Mouse (Mus musculus) B cell, adult 67 days (primary cell): ENCODE data around the gene Ssu72. TPM values are rescaled to one million over a fixed set of nuclear protein-coding genes. Genes with fewer than 3 reads are reported as not detected.

Experiments
- total RNA-seq, 2 experiments: library from RNA; stranded (reverse); gene quantifications; 4 replicates each; pipeline ENCODE4 v1.2.4; 2023

The Ssu72 gene
- 10 to 100 TPM; 78.2 to 97.2 TPM for total RNA-seq

DNA sequence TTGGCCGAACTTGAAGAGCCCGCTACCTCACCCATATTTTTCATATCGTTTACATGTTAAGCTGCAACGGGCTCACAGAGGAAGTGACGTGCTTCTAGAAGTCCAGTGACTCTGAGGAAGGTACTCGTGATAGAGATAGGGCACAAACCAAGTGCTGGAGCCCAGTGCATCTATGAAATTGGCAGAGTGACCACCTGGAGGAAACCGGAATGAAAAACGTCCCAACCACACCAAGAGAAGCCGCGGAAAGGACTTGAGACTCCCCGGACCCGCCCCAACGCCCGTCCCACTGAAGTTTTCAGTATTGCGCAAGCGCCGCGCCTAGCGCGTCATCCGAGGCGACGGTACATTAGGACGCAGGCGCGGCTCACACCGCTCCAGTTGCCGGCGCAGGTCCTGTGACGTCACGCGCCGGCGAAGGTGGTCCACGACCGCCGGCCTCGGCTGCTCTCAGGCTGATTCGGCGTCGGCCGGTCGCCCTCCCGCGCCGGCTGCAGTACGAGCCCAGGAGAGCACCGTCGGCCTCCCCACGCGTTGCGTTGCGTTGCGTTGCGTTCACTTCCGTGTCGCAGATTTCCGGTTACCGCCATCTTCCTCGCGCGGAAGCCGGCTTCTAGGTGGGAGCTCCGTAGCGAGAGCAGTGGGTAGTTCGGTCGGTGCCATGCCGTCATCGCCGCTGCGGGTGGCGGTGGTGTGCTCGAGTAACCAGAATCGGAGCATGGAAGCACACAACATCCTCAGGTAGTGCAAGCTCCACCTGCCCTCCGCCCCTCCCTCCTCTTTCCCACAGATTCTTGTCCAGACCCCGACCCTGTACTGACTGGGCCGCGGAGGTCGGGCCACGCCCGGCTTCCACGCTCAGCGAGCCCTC, at the start of gene Ssu72:
TSS of gene Ssu72 (plus strand) at position 80 of the 871 bp plus-strand sequence.

GRCm38 (mm10) chr4:155668689-155669597, 35.7 kb upstream of the Ssu72 start, which contains the start of gene Mib2:
Mib2 (minus strand) TSS chr4:155669198.

DNA sequence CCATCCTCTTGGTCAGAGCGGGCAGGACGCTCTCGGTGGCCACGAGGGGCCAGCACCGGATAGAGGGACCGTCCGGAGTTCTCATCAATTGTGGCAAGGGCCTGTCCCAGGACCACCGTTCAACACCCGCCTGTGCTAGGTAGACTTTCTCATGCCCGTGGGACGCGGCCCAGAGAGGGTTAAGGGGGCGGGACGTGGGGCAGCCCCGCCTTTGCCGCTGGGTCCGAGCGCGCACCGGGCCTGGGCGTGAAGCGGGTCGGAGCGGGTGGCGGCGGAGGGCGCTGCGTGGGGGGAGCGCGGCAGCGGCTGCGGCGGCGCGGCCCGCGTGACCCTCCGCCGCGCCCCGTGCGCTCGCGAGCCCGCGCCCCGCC, 10.5 kb upstream of the Ssu72 start, which contains the start of gene Fndc10:
TSS of gene Fndc10 (plus strand) at position 232 of the 371 bp plus-strand sequence.

GRCm38 (mm10) chr4:155734350-155734941, 29.8 kb downstream of the Ssu72 start, which contains the start of gene Tmem240:
Tmem240 (plus strand) TSS chr4:155734800.

GRCm38 (mm10) chr4:155760613-155761355, 56.2 kb downstream of the Ssu72 start, which contains the start of gene Atad3a:
Atad3a (minus strand) TSS chr4:155761093.

GRCm38 (mm10) chr4:155774280-155774754, 69.7 kb downstream of the Ssu72 start, which contains the start of gene Vwa1:
Vwa1 (minus strand) TSS chr4:155774698.

Other genes starting within 250 kb of the Ssu72 start
- gene Tmem52, start 235.7 kb upstream of the Ssu72 start, total RNA-seq = not detected
- gene Gnb1, start 213.4 kb upstream of the Ssu72 start, total RNA-seq = 100 to 1,000 TPM; 266 to 293 TPM
- 10 to 100 TPM; 50.7 to 51.2 TPM for gene Nadk, start 142.4 kb upstream of the Ssu72 start, total RNA-seq
- gene Slc35e2, start 103.4 kb upstream of the Ssu72 start, total RNA-seq = 10 to 100 TPM; 24.5 to 30.3 TPM
- gene Cdk11b, start 79.9 kb upstream of the Ssu72 start, total RNA-seq = 100 to 1,000 TPM; 142 to 147 TPM
- gene Gm10563, start 59.4 kb upstream of the Ssu72 start, total RNA-seq = not detected
- gene Mmp23, start 51.4 kb upstream of the Ssu72 start, total RNA-seq = not detected
- 10 to 100 TPM; 45.4 to 47.4 TPM for gene Mib2, start 35.6 kb upstream of the Ssu72 start, total RNA-seq
- gene Fndc10, start 10.5 kb upstream of the Ssu72 start, total RNA-seq = 1 to 10 TPM; 3.8 to 5.4 TPM
- under 1 TPM; 0.52 to 0.65 TPM for gene Tmem240, start 30.0 kb downstream of the Ssu72 start, total RNA-seq
- gene Atad3a, start 56.3 kb downstream of the Ssu72 start, total RNA-seq = 10 to 100 TPM; 49.7 to 54.5 TPM
- gene Vwa1, start 69.9 kb downstream of the Ssu72 start, total RNA-seq = not detected
- not detected for gene Tmem88b, start 81.1 kb downstream of the Ssu72 start, total RNA-seq
- not detected for gene Ankrd65, start 85.6 kb downstream of the Ssu72 start, total RNA-seq
- 10 to 100 TPM; 36.1 to 46.0 TPM for gene Mrpl20, start 98.1 kb downstream of the Ssu72 start, total RNA-seq
- 100 to 1,000 TPM; 234 to 257 TPM for gene Ccnl2, start 107.7 kb downstream of the Ssu72 start, total RNA-seq
- 10 to 100 TPM; 69.6 to 73.2 TPM for gene Aurkaip1, start 126.5 kb downstream of the Ssu72 start, total RNA-seq
- 10 to 100 TPM; 11.4 to 16.3 TPM for gene Mxra8, start 134.9 kb downstream of the Ssu72 start, total RNA-seq
- gene Dvl1, start 142.6 kb downstream of the Ssu72 start, total RNA-seq = 10 to 100 TPM; 63.8 to 68.9 TPM
- gene Tas1r3, start 158.6 kb downstream of the Ssu72 start, total RNA-seq = 1 to 10 TPM; 1.3 to 2.1 TPM
- gene Cptp, start 164.6 kb downstream of the Ssu72 start, total RNA-seq = 10 to 100 TPM; 13.3 to 18.2 TPM
- 10 to 100 TPM; 56.0 to 56.7 TPM for gene Ints11, start 164.7 kb downstream of the Ssu72 start, total RNA-seq
- 10 to 100 TPM; 24.5 to 24.6 TPM for gene Pusl1, start 187.0 kb downstream of the Ssu72 start, total RNA-seq
- gene Acap3, start 187.0 kb downstream of the Ssu72 start, total RNA-seq = 10 to 100 TPM; 68.7 to 74.2 TPM
- 100 to 1,000 TPM in 1 of 2 experiments, 10 to 100 TPM in 1; 98.5 to 126 TPM for gene Ube2j2, start 239.0 kb downstream of the Ssu72 start, total RNA-seq